Mouse (Mus musculus): ENCODE measurements at regions not wholly inside any gene's neighbourhood (a gene's known extent, or its start where the extent isn't known, plus 50 kb on each side); places are given as distances from the start of the nearest gene placed in this dataset.
A peak's percentile ranks its signal among the peaks of the same experiment; 100 is the strongest.

GRCm38 (mm10) chr14:69107796-69108195 is 186.3 kb downstream of the Synb start:
- DNase-seq (ENCODE audit: extremely low spot score): no peak

GRCm38 (mm10) chr14:69104646-69105045 is 189.5 kb downstream of the Synb start:
- DNase-seq (ENCODE audit: extremely low spot score): peak; percentile 2

- DNase-seq (ENCODE audit: extremely low spot score): no peak
These were observed 190.6 kb downstream of the Synb start for GRCm38 (mm10) chr14:69103371-69104009.

GRCm38 (mm10) chr14:69100866-69101265 is 193.2 kb downstream of the Synb start:
- DNase-seq (ENCODE audit: extremely low spot score): no peak

- no peak for DNase-seq (ENCODE audit: extremely low spot score)
These were observed 198.5 kb downstream of the Synb start for GRCm38 (mm10) chr14:69095599-69095998.

All from embryo, embryonic 9.5 days (tissue).